10 mouse cellular contexts compared by ENCODE assay signal in the genomic region with DNA sequence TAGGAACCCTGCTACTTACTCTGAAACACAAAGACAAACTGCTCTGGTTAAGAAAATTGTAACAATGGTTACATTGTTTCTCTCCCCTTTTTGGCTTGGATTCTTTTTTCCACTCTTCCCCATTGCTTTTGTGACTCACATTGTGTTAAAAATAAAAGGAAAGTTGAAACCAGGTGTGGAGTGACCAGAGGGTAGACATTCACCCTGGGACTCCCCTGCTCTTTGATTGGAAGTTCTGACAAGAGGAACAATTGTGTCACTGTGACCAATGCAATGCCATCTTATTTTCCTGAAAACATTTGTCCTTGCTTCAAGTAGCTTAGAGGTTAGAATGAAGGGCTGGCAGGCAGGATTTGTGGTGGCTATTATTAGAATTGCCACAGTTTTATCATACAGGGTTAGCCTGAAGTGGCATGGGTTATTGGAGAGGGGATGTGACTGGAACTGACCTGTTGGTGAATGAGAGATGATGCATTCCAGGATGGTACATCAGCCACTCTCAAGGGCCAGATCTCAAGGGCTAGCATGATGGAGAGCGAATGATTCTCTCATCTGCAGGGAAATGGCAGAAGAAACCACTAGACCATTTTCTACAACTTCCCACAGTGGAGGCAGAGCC.
DNase-seq lines count a peak whose midpoint lies in the region; ATAC-seq and TF ChIP-seq lines count a peak whose summit lies in the region.
"Had no signal": no experiment of that assay in that cellular context is flagged by ENCODE, and none has a peak within 500 bp of the region (broad histone marks: within the 10 kb centered on the region; RNA-seq: fewer than 3 reads in every experiment).

No protein-coding gene starts in this region.

- TF ChIP-seq POLR2A in heart, adult 2 months (IDR thresholded peaks at IDR 0.05; ENCODE audit: insufficient read depth, low read depth, low read length): no peak
- no peak for TF ChIP-seq POLR2A in small intestine, adult 2 months (IDR thresholded peaks at IDR 0.05; ENCODE audit: low read depth, low read length)

- H3K27ac ChIP-seq in heart, adult 2 months: peak overlapping the region; percentile 74
- peak overlapping the region; percentile 82 for H3K27ac ChIP-seq in heart, embryonic 10.5 days
- peak overlapping the region; percentile 21; the same call in 1 of the 2 replicates for H3K27ac ChIP-seq in small intestine, adult 2 months (ENCODE audit: insufficient read depth, low read depth, low read length)
- H3K27ac ChIP-seq: hindbrain, embryonic 15.5 days; midbrain, embryonic 10.5 days had no signal

- no peaks in the 10 kb centered on the region for H3K27me3 ChIP-seq in heart, adult 2 months (ENCODE audit: control insufficient read depth, insufficient read depth, low read length)
- no peaks in the 10 kb centered on the region for H3K27me3 ChIP-seq in heart, embryonic 10.5 days (ENCODE audit: insufficient read depth, poor library complexity, severe bottlenecking)
- H3K27me3 ChIP-seq in small intestine, adult 2 months (ENCODE audit: control insufficient read depth, insufficient read depth, low read length): no peaks in the 10 kb centered on the region
- H3K27me3 ChIP-seq: hindbrain, embryonic 15.5 days had no signal

- peaks cover 19% of the 10 kb centered on the region for H3K4me1 ChIP-seq in heart, adult 2 months (ENCODE audit: control insufficient read depth, insufficient read depth, low read length)
- peaks cover 33% of the 10 kb centered on the region for H3K4me1 ChIP-seq in heart, embryonic 10.5 days
- peaks cover 24% of the 10 kb centered on the region for H3K4me1 ChIP-seq in small intestine, adult 2 months (ENCODE audit: control insufficient read depth, insufficient read depth, insufficient read length, low read length)

- peak in 1 of 2 experiments; percentile 52 for DNase-seq in heart, adult 2 months
- no peak for DNase-seq in heart, postnatal 14 days
- peak; percentile 11 for DNase-seq in retina, postnatal 1 day
- no peak for DNase-seq in retina, embryonic 14.5 days (ENCODE audit: low spot score)
- DNase-seq in heart, embryonic 10.5 days (ENCODE audit: low spot score): peak; percentile 77
- DNase-seq in cerebellum, postnatal 4 days (ENCODE audit: low spot score in 2 of 2): no peak

- intact Hi-C loops in heart, adult 2 months (cut with DNase I): loop anchor here (5.0 kb wide), 1 partner anchor 33 kb away; no protein-coding TSS in a partner anchor
- intact Hi-C loops in heart, postnatal 14 days (cut with DNase I): no loop called here

- no peaks in the 10 kb centered on the region for H3K79me2 ChIP-seq in heart, adult 2 months (replicated peaks; ENCODE audit: control insufficient read depth, insufficient read depth, low read length)

- no peak overlapping the region for H3K9ac ChIP-seq in heart, adult 2 months (ENCODE audit: low read depth, low read length)
- H3K9ac ChIP-seq: hindbrain, embryonic 15.5 days had no signal

- H3K36me3 ChIP-seq in heart, adult 2 months (ENCODE audit: control insufficient read depth, insufficient read depth, low read length): peaks cover 11% of the 10 kb centered on the region
- H3K36me3 ChIP-seq in heart, embryonic 10.5 days: no peaks in the 10 kb centered on the region
- H3K36me3 ChIP-seq in small intestine, adult 2 months (ENCODE audit: control insufficient read depth, insufficient read depth, low read length): no peaks in the 10 kb centered on the region
- H3K36me3 ChIP-seq: hindbrain, embryonic 15.5 days; midbrain, embryonic 10.5 days had no signal

- no peak overlapping the region for H3K4me3 ChIP-seq in heart, adult 2 months
- H3K4me3 ChIP-seq in heart, embryonic 10.5 days: no peak overlapping the region
- no peak overlapping the region for H3K4me3 ChIP-seq in small intestine, adult 2 months (ENCODE audit: low read depth, low read length)
- H3K4me3 ChIP-seq: hindbrain, embryonic 15.5 days; midbrain, embryonic 10.5 days had no signal

- ATAC-seq in inflammation-experienced regulatory T-cells, adult 6 months: no peak

- no peaks in the 10 kb centered on the region for H3K9me3 ChIP-seq in heart, embryonic 10.5 days
- H3K9me3 ChIP-seq: hindbrain, embryonic 15.5 days; midbrain, embryonic 10.5 days had no signal

- TF ChIP-seq CTCF in heart, adult 2 months (IDR thresholded peaks at IDR 0.05): no peak
- no peak for TF ChIP-seq CTCF in small intestine, adult 2 months (IDR thresholded peaks at IDR 0.05; ENCODE audit: extremely low read depth, insufficient read length, insufficient replicate concordance, low read depth, low read length)

- peak; percentile 76 for TF ChIP-seq EP300 in heart, adult 2 months (IDR thresholded peaks at IDR 0.05; ENCODE audit: insufficient read depth, low read depth, low read length)

- WGBS in heart, adult 2 months: 65% methylated on average over 1 of the region's 1 CpGs
- 60% methylated on average over 1 of the region's 1 CpGs for WGBS in heart, embryonic 10.5 days
- WGBS in small intestine, adult 2 months: 93% methylated on average over 1 of the region's 1 CpGs

Comparison
In these comparisons a context has a peak if more than half of its experiments do, and no peak if none do; other contexts are left out.
1. DNase-seq: peak in retina, postnatal 1 day (single experiment) and heart, embryonic 10.5 days (single experiment); none in heart, postnatal 14 days (0 of 2), retina, embryonic 14.5 days (single experiment) and cerebellum, postnatal 4 days (0 of 2).
2. H3K27ac ChIP-seq: peak in every context shown above with its lines; median percentile 82 in heart, embryonic 10.5 days; 74 in heart, adult 2 months; 21 in small intestine, adult 2 months.